Mouse (Mus musculus) heart, postnatal 14 days (tissue): ENCODE data around the gene Nwd1. TPM values are rescaled to one million over a fixed set of nuclear protein-coding genes. Genes with fewer than 3 reads are reported as not detected.

Experiments used
- DNase-seq, 2 experiments: peaks; one replicate each; pipeline ENCODE4 v3.0.0; 2021 to 2022
- intact Hi-C: fragments of 180-260 bp; cut with DNase I; formaldehyde crosslinking; loops from one replicate; pipeline ENCODE4 v1.15.1; 2025
- microRNA-seq, 2 experiments: library from miRNA; unstranded; fragments of <30 nt; microRNA quantifications; one replicate each; pipeline ENCODE4 v1.2.0; 2021 to 2022
- total RNA-seq, 2 experiments: library from RNA; stranded (reverse); gene quantifications; 2 replicates each; pipeline ENCODE4 v1.2.3; 2021

Nwd1 gene
- total RNA-seq, 2 experiments from 2014 or later = 0.62 to 0.88 TPM

GRCm38 (mm10) chr8:72760216-72760615 is 113.7 kb downstream of the Nwd1 start:
- intact Hi-C loops = no loop called here
- no peak for DNase-seq

- intact Hi-C loops = no loop called here
- DNase-seq = peak in 1 of 2 experiments; percentile 28
Observed at GRCm38 (mm10) chr8:72761322-72762051, 115.0 kb downstream of the Nwd1 start, which contains the start of gene F2rl3. F2rl3 (plus strand) TSS chr8:72761880.

GRCm38 (mm10) chr8:72762306-72762705 is 115.8 kb downstream of the Nwd1 start:
- DNase-seq = no peak
- intact Hi-C loops = no loop called here

GRCm38 (mm10) chr8:72765696-72766095 is 119.2 kb downstream of the Nwd1 start:
- intact Hi-C loops = no loop called here
- DNase-seq = no peak

- DNase-seq = no peak
- intact Hi-C loops = no loop called here
Observed at GRCm38 (mm10) chr8:72766777-72767176, 120.3 kb downstream of the Nwd1 start.

Small RNA genes lying within 50 kb of the gene (microRNA-seq; reads per million reads assigned to microRNA genes)
- gene Gm26237 = 0 reads per million in 2 experiments

Other genes starting within 250 kb of the Nwd1 start
- gene Eps15l1, start 225.3 kb upstream of the Nwd1 start, total RNA-seq = 10 to 100 TPM; 44.4 to 47.5 TPM
- gene Calr3, start 202.8 kb upstream of the Nwd1 start, total RNA-seq = 10 to 100 TPM in 1 of 2 experiments, 1 to 10 TPM in 1; 8.1 to 10.5 TPM
- 1 to 10 TPM; 6.6 to 7.0 TPM for gene 1700030K09Rik, start 202.8 kb upstream of the Nwd1 start, total RNA-seq
- gene Cherp, start 171.5 kb upstream of the Nwd1 start, total RNA-seq = 10 to 100 TPM; 42.9 to 43.2 TPM
- gene Slc35e1, start 154.1 kb upstream of the Nwd1 start, total RNA-seq = 10 to 100 TPM; 44.1 to 47.8 TPM
- 10 to 100 TPM; 10.5 to 10.7 TPM for gene Med26, start 98.4 kb upstream of the Nwd1 start, total RNA-seq
- gene Smim7, start 75.6 kb upstream of the Nwd1 start, total RNA-seq = 100 to 1,000 TPM; 111 to 117 TPM
- gene Tmem38a, start 74.7 kb upstream of the Nwd1 start, total RNA-seq = 100 to 1,000 TPM; 372 TPM
- gene Sin3b, start 76.6 kb downstream of the Nwd1 start, total RNA-seq = 10 to 100 TPM; 87.1 to 88.6 TPM
- gene F2rl3, start 115.2 kb downstream of the Nwd1 start, total RNA-seq = 1 to 10 TPM; 2.0 to 2.2 TPM